Mouse (Mus musculus) ovary, postnatal 10 days (tissue): ENCODE results near the gene Fscn1.

Experiments
- DNase-seq: peaks from one replicate; pipeline ENCODE4 v3.0.0; 2022; ENCODE audit warnings: low spot score

Fscn1 gene

DNA sequence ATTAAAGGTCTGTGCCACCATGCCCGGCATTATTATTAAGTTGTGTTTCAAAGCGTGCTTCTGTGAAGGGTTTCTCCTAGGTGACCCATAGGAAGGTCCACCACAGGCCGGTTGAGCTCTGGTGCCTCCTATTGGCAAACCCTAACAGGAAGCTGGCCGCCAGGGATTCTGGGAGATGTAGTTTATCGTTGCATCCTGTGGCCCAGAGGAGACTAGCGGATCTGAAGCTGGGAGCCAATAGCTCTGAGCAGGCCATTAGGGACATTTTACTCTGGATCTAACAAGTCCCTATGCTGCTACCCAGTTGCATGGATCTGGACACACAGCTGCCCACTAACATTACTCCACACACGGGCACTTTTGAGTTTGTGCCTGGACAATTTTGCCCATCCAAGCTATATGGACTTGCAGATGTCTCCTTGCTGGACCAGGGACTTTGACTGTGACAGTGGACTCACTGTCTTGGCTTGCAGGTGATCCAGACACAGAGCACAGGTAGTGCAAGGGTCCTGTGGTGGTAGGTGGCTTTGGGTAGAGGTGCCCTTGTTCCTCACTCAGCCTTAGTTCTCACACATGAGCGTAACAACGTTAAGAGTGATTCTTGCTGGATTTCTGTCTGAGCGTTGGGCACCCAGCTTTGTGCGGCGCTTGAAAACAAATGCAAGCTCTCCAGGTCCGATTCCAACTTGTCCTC, 24.4 kb upstream of the Fscn1 start:
- no peak for DNase-seq

GRCm38 (mm10) chr5:142936336-142936719, 23.8 kb upstream of the Fscn1 start:
- DNase-seq, result peak; percentile 79

- no peak for DNase-seq
These were observed 22.0 kb upstream of the Fscn1 start for GRCm38 (mm10) chr5:142937956-142938727.

GRCm38 (mm10) chr5:142940393-142940792, 19.8 kb upstream of the Fscn1 start:
- no peak for DNase-seq

DNA sequence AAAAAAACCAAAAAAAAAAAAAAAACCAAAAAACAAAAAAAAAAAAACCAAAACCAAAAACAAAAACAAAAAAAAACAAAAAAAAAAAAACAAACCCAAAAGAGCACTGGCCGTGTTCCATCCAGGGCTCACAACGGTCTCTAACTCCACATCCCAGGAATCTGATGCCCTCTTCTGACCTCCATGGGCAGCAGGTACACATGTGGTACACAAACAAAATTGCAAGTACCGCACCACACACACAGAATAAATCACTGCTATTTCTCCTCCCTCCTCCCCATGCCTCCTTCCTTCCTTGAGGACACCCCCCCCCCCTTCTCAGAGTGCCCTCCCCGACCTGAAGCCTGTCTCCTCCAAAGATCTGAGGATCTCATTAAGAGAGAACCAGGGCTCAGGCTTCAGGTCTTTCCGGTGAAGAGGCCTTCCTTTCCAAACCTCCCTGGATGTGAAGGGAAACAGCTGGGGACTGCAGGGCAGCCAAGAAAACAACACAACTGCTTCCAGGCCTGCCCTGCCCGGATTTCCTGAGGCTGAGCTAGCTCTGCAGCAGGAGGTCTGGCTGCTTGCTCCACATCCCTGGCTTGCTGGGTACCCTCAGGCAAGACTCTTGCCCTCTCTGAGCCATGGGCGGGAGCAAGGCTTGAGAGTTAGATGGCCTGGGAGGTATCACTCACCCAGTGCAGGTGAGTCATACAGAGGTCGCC, 15.0 kb upstream of the Fscn1 start:
- DNase-seq, result no peak

GRCm38 (mm10) chr5:142947460-142947859, 12.7 kb upstream of the Fscn1 start:
- no peak for DNase-seq

DNA sequence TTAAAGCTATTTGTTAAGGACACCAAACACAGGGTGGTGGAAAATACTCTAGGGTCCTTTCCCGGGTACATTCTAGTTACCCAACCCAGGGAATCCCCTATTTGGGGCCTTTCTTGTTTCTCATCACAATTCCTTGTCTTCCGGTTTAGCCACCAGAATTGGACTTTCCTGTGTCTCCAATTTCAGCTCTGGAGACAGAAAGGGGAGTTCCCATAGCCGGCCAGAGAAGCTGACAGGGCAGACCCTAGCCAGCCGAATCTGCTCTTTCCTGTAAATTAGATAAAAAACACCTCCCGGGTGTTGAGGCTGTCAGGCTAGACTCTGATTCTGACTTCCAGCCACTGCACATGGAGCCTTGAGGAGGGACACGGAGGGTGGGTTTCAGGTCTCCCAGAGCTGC, 10.6 kb upstream of the Fscn1 start:
- no peak for DNase-seq

GRCm38 (mm10) chr5:142950405-142950804, 9.7 kb upstream of the Fscn1 start:
- no peak for DNase-seq

GRCm38 (mm10) chr5:142953641-142954040, 6.5 kb upstream of the Fscn1 start:
- no peak for DNase-seq

- DNase-seq, result no peak
These were observed 3.0 kb upstream of the Fscn1 start for GRCm38 (mm10) chr5:142956956-142957703.

DNA sequence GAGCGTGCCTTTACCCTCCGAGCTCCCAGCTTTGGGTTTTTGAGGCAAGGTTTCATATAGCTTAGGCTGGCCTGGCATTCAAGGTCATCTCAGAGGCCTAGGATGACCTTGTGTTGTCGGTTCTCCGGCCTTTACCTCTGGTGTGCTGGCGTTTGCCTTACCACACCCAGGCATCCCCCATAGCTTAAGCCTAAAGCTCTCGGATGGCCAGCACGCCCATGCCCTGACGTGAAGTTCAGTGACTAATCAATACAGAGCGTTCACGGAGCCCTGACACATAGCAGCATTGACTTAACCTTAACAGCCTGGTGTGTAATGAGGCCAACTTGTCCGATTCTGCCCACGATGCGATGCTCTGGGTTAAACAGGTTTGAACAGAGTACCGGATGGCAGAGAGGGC, 1.7 kb upstream of the Fscn1 start:
- no peak for DNase-seq

GRCm38 (mm10) chr5:142959156-142959555, 987 bp upstream of the Fscn1 start:
- no peak for DNase-seq

GRCm38 (mm10) chr5:142960775-142961271, 680 bp downstream of the Fscn1 start:
- DNase-seq, result no peak

DNA sequence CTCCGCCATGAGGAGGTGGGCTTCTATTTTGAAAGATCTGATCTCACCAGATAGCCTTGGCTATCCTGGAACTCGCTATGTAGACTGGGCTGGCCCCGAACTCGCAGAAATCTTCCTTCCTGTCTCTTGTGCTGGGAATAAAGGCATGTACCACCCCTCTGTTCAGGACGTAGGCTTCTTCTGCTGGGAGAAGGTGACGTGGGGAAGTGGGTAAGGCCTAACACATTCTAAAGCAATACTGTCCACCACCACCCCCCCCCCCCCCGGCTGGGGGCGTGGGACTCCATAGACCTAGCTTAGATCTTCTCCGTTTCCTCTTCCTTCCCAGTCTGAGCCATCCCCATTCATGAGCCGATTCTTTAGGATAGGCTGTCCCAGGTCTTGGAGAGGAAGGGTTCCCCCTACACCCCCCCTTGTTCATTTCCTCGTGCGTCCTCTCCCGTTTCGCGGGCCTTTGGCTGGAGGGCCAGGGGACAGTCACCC, 1.3 kb downstream of the Fscn1 start:
- DNase-seq, result no peak

DNA sequence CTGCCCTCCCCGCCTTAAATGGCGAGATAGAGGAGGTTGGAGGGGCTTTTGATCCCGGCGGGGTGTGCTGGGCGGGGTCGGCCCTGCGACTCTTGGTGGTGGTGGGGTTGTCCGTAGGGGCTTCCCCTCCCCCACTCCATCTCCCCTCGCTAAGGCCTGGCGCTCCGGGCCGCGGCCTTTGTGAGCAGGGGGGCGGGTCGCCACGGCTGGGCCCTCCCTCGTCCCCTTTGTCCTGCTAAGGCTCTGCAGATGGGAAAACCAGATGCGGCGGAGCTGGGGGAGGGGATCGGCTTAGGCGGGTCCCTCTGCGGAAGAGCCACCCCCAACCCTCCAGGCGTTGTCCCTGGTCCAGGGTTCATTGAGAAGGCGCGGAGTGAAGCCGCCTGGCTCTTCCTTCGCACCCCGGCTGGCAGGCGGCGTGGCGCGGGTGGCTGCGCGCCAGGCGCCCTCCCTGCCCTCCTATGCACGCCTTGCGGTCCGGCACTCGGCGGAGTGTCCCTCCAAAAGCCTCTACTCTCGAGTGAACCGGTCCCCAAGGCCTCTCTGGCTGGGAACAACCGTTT, 1.8 kb downstream of the Fscn1 start:
- DNase-seq, result peak; percentile 52

- DNase-seq, result no peak
These were observed 2.4 kb downstream of the Fscn1 start for GRCm38 (mm10) chr5:142962444-142962961.

- DNase-seq, result no peak
These were observed 3.0 kb downstream of the Fscn1 start for GRCm38 (mm10) chr5:142963003-142963704.

DNA sequence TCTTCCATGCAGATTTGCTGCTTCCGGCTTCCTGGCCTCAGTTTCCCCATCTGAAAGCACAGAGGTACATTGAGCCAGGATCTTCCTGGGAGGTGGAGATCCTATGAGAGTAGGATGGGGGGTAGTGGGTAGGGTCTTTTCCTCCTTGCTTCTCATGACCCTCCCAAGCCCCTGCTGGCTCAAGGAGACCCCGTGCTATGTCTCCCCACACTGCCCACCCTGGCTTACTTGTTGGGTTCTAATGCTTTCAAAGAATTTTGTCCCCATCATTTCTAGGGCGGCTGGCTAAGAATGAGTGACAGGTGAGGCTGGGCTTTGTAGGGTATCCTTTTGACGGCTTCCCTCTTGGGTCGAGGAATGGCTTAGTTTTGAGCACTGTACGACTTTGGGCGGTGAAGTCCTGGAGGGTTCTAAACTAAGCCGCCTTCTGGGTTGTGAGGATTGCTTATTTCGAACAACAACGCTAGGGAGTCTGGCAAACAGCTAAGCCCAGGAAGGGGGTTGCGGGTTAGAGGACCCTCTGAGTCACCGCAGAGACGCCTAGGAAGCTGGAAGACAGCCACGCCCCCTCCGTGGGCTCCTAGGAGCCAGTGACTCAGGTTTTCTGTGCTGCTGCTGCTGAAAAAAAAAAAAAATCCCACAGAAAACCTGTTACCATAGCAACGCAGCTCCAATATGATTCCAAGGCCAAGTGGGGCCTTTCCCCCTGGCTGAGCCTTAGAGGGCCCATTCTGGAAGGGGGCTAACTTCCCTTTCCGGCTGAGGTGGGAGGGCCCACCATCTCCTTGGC, 3.8 kb downstream of the Fscn1 start:
- DNase-seq, result no peak

DNA sequence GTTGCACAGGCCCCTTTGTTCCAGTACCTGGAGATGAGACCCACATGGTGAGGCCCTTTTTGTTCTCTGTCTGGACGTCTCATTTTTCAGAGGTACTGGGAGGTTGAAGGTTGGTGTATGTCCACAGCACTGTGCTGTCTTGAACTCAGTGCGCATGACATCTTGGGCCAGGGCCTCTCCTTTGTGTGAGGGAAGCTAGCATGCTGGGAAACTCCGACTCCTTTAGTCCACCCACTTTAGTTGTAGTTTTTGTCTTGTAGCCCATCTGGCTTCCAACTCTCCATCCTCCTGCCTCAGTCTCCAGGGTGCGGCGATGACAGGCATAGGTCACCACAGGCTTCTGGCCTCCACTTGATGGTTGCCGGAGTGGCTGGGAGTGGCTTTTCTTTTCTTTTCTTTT, 4.5 kb downstream of the Fscn1 start:
- DNase-seq, result no peak

- no peak for DNase-seq
These were observed 8.3 kb downstream of the Fscn1 start for GRCm38 (mm10) chr5:142968411-142968810.
